Mouse (Mus musculus) neural tube, embryonic 13.5 days (tissue): ENCODE data around the gene Vps72. TPM values are rescaled to one million over a fixed set of nuclear protein-coding genes. Genes with fewer than 3 reads are reported as not detected.
A peak's percentile ranks its signal among the peaks of the same experiment; 100 is the strongest.
"Not testable (repeated sequence)": the region's sequence is repeated elsewhere in the genome, so short reads cannot be mapped to it uniquely, and the experiment has no call there.

Experiments used
- ATAC-seq: fragments of 200-750 bp; cut with Nextera tagmentation; 2 replicates; pipeline ENCODE4 v1.8.0; 2017; ENCODE audit warnings: low read depth, mild to moderate bottlenecking, moderate TSS enrichment, moderate library complexity
- H3K27ac ChIP-seq: fragments of 300-500 bp; sonication (generic); replicated peaks from 2 replicates; pipeline ENCODE4 v1.5.1; 2015; ENCODE audit warnings: moderate library complexity, mild to moderate bottlenecking, inconsistent platforms
- H3K27me3 ChIP-seq: fragments of 300-500 bp; sonication (generic); 2 replicates; pipeline ENCODE4 v1.6.1; 2015; ENCODE audit warnings: mild to moderate bottlenecking, inconsistent platforms
- H3K36me3 ChIP-seq: fragments of 300-500 bp; sonication (generic); 2 replicates; pipeline ENCODE4 v1.6.1; 2015; ENCODE audit warnings: mild to moderate bottlenecking, inconsistent platforms
- H3K4me1 ChIP-seq: fragments of 300-500 bp; sonication (generic); replicated peaks from 2 replicates; pipeline ENCODE4 v1.6.1; 2015; ENCODE audit warnings: inconsistent platforms
- H3K4me2 ChIP-seq: fragments of 300-500 bp; sonication (generic); 2 replicates; pipeline ENCODE4 v1.6.1; 2015; ENCODE audit warnings: inconsistent platforms, mild to moderate bottlenecking, moderate library complexity
- H3K4me3 ChIP-seq: fragments of 300-500 bp; sonication (generic); 2 replicates; pipeline ENCODE4 v1.5.1; 2015; ENCODE audit warnings: mild to moderate bottlenecking, inconsistent platforms
- H3K9ac ChIP-seq: fragments of 300-500 bp; sonication (generic); 2 replicates; pipeline ENCODE4 v1.6.1; 2015; ENCODE audit warnings: moderate library complexity, mild to moderate bottlenecking, inconsistent platforms
- H3K9me3 ChIP-seq: fragments of 300-500 bp; sonication (generic); 2 replicates; pipeline ENCODE4 v1.6.1; 2016; ENCODE audit warnings: inconsistent platforms
- WGBS: fragments of 180-500 bp; shearing (Covaris S2); methylation state at CpG from one replicate; pipeline ENCODE4 v1.1.7; 2015; 5-methylcytosine and 5-hydroxymethylcytosine counted together
- polyA plus RNA-seq: library from polyadenylated mRNA; unstranded; fragments of >200 nt; fragmentation: Nextera tagmentation; extraction: Ambion mirVana; gene quantifications from 2 replicates; pipeline ENCODE4 v1.2.1, GENCODE M21; 2015

The Vps72 gene
- polyA plus RNA-seq, 1 experiment from 2014 or later: 201 TPM

GRCm38 (mm10) chr3:95134133-95134532, 23.3 kb downstream of the Vps72 start:
- H3K9ac ChIP-seq, H3K27me3 ChIP-seq, H3K4me2 ChIP-seq, H3K9me3 ChIP-seq, H3K27ac ChIP-seq: not testable (repeated sequence)
- peaks cover 42% of the 10 kb centered on the region for H3K4me1 ChIP-seq
- no CpG with 5 or more reads among the region's 12 CpGs for WGBS
- H3K36me3 ChIP-seq: peaks cover 24% of the 10 kb centered on the region
- peak; percentile 62 for ATAC-seq
- peak overlapping the region; percentile 70 for H3K4me3 ChIP-seq

- Histone ChIP-seq H3K4me3 (peak overlapping the region; percentile 35), H3K4me1 (peaks cover 33% of the 10 kb centered on the region), H3K36me3 (peaks cover 23% of the 10 kb centered on the region), H3K9me3 (no peaks in the 10 kb centered on the region), H3K27me3 (no peaks in the 10 kb centered on the region), H3K9ac (peak overlapping the region; percentile 63), H3K27ac (no peak overlapping the region), H3K4me2 (peak overlapping the region; percentile 65)
- 26% methylated on average over 6 of the region's 6 CpGs for WGBS
- peak; percentile 22; the same call in 1 of the 2 replicates for ATAC-seq
Observed at GRCm38 (mm10) chr3:95135023-95135422, 24.2 kb downstream of the Vps72 start.

DNA sequence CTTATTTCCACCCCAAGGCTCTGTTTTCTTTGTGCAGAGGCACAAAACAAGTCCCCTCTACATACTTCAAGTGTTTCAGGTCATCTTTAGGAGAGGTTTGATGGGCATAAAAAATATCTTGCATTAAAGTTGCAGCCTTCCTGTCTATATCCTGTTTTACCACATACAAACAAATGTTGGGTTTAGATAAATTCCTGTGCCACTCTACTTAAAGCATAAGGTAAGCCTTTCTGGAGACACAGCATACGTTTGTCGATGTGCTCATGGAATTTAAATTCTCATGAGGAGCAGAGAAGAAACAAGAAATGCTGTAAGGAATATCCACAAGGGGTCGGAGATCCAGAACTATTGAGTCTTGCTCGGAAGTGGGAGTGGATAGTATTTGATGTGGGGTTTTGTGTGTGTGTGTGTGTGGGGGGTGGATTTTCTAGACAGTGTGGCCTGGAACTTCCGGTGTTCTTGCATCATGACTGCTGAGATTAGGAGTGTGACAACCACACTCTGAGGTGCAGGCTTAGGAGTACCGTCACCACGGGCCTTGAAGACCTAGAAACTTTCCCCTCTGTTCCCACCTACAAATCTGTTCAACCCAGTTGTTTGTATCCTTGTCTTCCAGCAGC, 24.7 kb downstream of the Vps72 start:
- peak overlapping the region; percentile 35 for H3K4me3 ChIP-seq
- peaks cover 24% of the 10 kb centered on the region for H3K36me3 ChIP-seq
- peaks cover 29% of the 10 kb centered on the region for H3K4me1 ChIP-seq
- no peaks in the 10 kb centered on the region for H3K27me3 ChIP-seq
- H3K9ac ChIP-seq: peak overlapping the region; percentile 63
- H3K4me2 ChIP-seq: peak overlapping the region; percentile 65
- WGBS: 89% methylated on average over 7 of the region's 7 CpGs
- ATAC-seq: no peak
- no peaks in the 10 kb centered on the region for H3K9me3 ChIP-seq
- H3K27ac ChIP-seq: no peak overlapping the region

GRCm38 (mm10) chr3:95136336-95136735, 25.5 kb downstream of the Vps72 start:
- peaks cover 29% of the 10 kb centered on the region for H3K4me1 ChIP-seq
- no peak overlapping the region for H3K27ac ChIP-seq
- 92% methylated on average over 3 of the region's 3 CpGs for WGBS
- no peak overlapping the region for H3K4me2 ChIP-seq
- H3K27me3 ChIP-seq: no peaks in the 10 kb centered on the region
- peaks cover 30% of the 10 kb centered on the region for H3K36me3 ChIP-seq
- no peaks in the 10 kb centered on the region for H3K9me3 ChIP-seq
- H3K4me3 ChIP-seq: no peak overlapping the region
- ATAC-seq: no peak
- H3K9ac ChIP-seq: 0 out of 2 replicates have a peak overlapping the region, but pooled peaks have one; percentile 22

GRCm38 (mm10) chr3:95139586-95140288, 28.9 kb downstream of the Vps72 start:
- Histone ChIP-seq H3K9me3 (no peaks in the 10 kb centered on the region), H3K4me1 (peaks cover 21% of the 10 kb centered on the region), H3K36me3 (peaks cover 28% of the 10 kb centered on the region), H3K27me3 (no peaks in the 10 kb centered on the region), H3K27ac (no peak overlapping the region), H3K9ac (no peak overlapping the region), H3K4me3 (no peak overlapping the region), H3K4me2 (no peak overlapping the region)
- 73% methylated on average over 25 of the region's 25 CpGs for WGBS
- no peak for ATAC-seq

GRCm38 (mm10) chr3:95140289-95140595, 29.4 kb downstream of the Vps72 start:
- Histone ChIP-seq H3K4me3 (no peak overlapping the region), H3K27me3 (no peaks in the 10 kb centered on the region), H3K9ac (no peak overlapping the region), H3K4me2 (no peak overlapping the region), H3K9me3 (no peaks in the 10 kb centered on the region), H3K27ac (no peak overlapping the region), H3K4me1 (peaks cover 16% of the 10 kb centered on the region), H3K36me3 (peaks cover 28% of the 10 kb centered on the region)
- WGBS: 61% methylated on average over 18 of the region's 18 CpGs
- ATAC-seq: no peak

GRCm38 (mm10) chr3:95140795-95141194, 30.0 kb downstream of the Vps72 start:
- WGBS: 91% methylated on average over 6 of the region's 6 CpGs
- no peak for ATAC-seq
- H3K9ac ChIP-seq: no peak overlapping the region
- H3K4me3 ChIP-seq: no peak overlapping the region
- H3K36me3 ChIP-seq: peaks cover 28% of the 10 kb centered on the region
- H3K9me3 ChIP-seq: no peaks in the 10 kb centered on the region
- peaks cover 11% of the 10 kb centered on the region for H3K4me1 ChIP-seq
- no peak overlapping the region for H3K27ac ChIP-seq
- no peak overlapping the region for H3K4me2 ChIP-seq
- no peaks in the 10 kb centered on the region for H3K27me3 ChIP-seq

DNA sequence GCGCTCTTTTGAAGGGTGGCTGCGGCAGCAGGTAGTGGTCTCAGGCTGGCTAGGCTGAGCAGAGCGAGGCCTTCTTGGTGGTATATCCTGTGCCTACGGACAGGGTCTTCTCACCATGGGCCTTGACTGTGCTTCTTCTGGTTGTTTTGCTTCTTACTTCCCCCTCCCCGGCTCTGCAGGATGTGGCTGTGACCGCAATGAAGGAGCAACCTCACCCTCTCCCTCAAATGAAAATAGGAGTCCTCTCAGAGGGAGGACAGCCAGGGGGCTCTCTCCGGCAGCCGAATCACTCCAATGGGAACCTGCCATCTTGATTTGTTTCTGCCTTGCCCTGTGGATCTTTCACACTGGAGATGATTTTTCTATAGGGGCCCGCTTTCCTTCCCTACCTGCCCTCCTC, 30.7 kb downstream of the Vps72 start:
- no peaks in the 10 kb centered on the region for H3K27me3 ChIP-seq
- peaks cover 28% of the 10 kb centered on the region for H3K36me3 ChIP-seq
- H3K4me2 ChIP-seq: no peak overlapping the region
- WGBS: 93% methylated on average over 9 of the region's 9 CpGs
- no peaks in the 10 kb centered on the region for H3K9me3 ChIP-seq
- no peak overlapping the region for H3K4me3 ChIP-seq
- ATAC-seq: no peak
- no peak overlapping the region for H3K27ac ChIP-seq
- no peak overlapping the region for H3K9ac ChIP-seq
- H3K4me1 ChIP-seq: peaks cover 4% of the 10 kb centered on the region

DNA sequence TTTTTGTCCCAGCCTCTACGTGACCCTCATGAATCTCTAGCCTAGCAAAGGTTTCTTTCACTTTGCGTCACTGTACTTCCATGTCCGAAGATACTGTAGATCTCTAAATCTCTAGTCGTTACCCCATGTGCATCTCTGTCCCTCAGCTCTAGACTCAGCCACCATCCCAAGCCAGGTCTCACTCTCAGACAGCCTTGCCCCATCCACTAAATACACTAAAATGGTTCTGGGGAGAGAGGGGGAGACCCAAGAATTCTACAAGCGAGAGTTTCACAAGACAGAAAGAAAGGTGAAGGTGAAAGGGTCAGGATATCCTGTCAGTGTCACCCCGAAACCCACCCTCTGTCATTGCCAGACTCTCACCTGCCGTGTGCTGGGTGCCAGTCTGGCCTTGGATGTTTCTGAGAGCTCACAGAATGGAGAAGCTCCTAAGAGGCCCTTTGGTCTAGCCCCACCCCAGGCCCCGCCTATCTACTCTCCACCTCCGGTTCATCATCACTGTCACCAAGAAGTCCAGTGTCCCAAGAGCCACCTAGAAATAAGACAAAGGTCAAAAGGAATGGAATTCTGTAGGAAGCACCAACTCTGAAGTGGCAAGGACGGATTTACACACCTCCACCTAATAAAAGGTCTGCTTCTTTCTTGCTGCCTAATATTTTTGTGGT, 31.3 kb downstream of the Vps72 start, which contains the start of gene Tnfaip8l2:
Gene Tnfaip8l2 (minus strand): TSS at position 409 of the 665 bp plus-strand sequence.
- ATAC-seq: 0 out of 2 replicates have a peak, but pooled peaks have one; percentile 25
- Histone ChIP-seq H3K4me1 (no peaks in the 10 kb centered on the region), H3K27ac (no peak within 1 kb of the TSS), H3K4me3 (no peak within 1 kb of the TSS), H3K4me2 (no peak within 1 kb of the TSS), H3K9me3 (no peaks in the 10 kb centered on the region), H3K27me3 (no peaks in the 10 kb centered on the region), H3K9ac (no peak within 1 kb of the TSS), H3K36me3 (peaks cover 28% of the 10 kb centered on the region)
- 82% methylated on average over 10 of the region's 10 CpGs for WGBS

DNA sequence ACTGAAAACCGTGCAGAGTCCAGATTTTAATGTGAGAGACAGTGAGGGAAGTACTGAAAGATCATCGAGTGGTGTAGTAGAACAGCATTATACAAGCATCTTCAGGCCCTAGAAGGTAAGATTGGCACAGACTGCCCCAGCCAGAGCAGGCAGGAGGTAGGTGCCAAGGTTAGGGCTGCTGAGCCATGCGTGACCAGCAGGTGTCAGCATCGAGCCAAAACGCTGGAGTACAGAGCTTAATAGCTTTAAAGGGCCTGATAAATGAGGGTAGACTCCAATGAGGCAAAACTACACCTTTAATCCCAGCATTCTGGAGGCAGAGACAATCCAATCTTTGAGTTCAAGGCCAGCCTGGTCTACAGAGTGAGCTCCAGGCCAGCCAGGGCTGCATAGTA, 31.8 kb downstream of the Vps72 start:
- Histone ChIP-seq H3K9ac (no peak overlapping the region), H3K4me1 (no peaks in the 10 kb centered on the region), H3K4me2 (no peak overlapping the region), H3K9me3 (no peaks in the 10 kb centered on the region), H3K27ac (no peak overlapping the region), H3K4me3 (no peak overlapping the region), H3K36me3 (peaks cover 28% of the 10 kb centered on the region), H3K27me3 (no peaks in the 10 kb centered on the region)
- WGBS: 11% methylated on average over 5 of the region's 5 CpGs
- peak; percentile 68 for ATAC-seq

GRCm38 (mm10) chr3:95147924-95148323, 37.1 kb downstream of the Vps72 start:
- no peak overlapping the region for H3K4me3 ChIP-seq
- H3K4me1 ChIP-seq: no peaks in the 10 kb centered on the region
- no peak for ATAC-seq
- no peak overlapping the region for H3K9ac ChIP-seq
- no peak overlapping the region for H3K27ac ChIP-seq
- no peaks in the 10 kb centered on the region for H3K9me3 ChIP-seq
- H3K36me3 ChIP-seq: no peaks in the 10 kb centered on the region
- no peaks in the 10 kb centered on the region for H3K27me3 ChIP-seq
- no peak overlapping the region for H3K4me2 ChIP-seq
- WGBS: 18% methylated on average over 3 of the region's 3 CpGs

- Histone ChIP-seq H3K9ac (no peak overlapping the region), H3K9me3 (no peaks in the 10 kb centered on the region), H3K27ac (no peak overlapping the region), H3K4me1 (no peaks in the 10 kb centered on the region), H3K4me2 (no peak overlapping the region), H3K4me3 (no peak overlapping the region), H3K36me3 (no peaks in the 10 kb centered on the region), H3K27me3 (no peaks in the 10 kb centered on the region)
- no peak for ATAC-seq
- 59% methylated on average over 4 of the region's 4 CpGs for WGBS
Observed at GRCm38 (mm10) chr3:95153874-95154273, 43.1 kb downstream of the Vps72 start.
